Mouse (Mus musculus) small intestine, adult 2 months (tissue): ENCODE results near the gene Capn11.

ENCODE experiments used
- CTCF ChIP-seq: fragments of 200-500 bp; IDR thresholded peaks from 2 replicates; pipeline ENCODE4 v1.5.1; 2012; ENCODE audit warnings: low read depth, mild to moderate bottlenecking, control low read depth, inconsistent platforms, low read length, moderate library complexity, mixed read lengths; ENCODE audit not compliant: insufficient replicate concordance, insufficient read length; ENCODE audit errors: extremely low read depth
- POLR2A ChIP-seq: fragments of 200-500 bp; IDR thresholded peaks from 2 replicates; pipeline ENCODE4 v1.6.1; 2012; ENCODE audit warnings: low read depth, mild to moderate bottlenecking, control low read depth, inconsistent platforms, low read length, moderate library complexity

DNA sequence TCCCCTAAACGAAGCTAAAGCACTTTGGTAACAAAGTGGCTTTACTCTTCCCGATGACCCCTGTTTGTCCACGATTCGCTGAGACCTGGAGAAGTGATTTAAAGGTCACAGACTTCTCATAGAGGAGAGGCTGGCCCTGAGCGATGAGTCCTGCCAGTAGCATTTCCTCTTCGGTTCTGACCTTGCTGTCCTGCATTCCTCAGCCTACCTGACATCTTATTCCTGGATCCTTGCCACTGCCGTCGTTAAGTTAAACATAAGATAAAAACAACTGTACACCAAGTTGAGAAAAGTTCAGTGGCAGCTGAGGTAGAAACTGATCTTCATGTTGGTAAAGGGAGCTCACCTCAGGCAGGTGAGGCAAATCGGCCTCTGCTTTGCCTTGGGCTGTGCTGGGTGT lies 30.0 kb upstream of the Capn11 start:
- TF ChIP-seq POLR2A: no peak
- no peak for TF ChIP-seq CTCF
